Mouse (Mus musculus) stomach, postnatal 0 days (tissue): ENCODE data around the gene Spib.

Experiments used
- CTCF ChIP-seq: IDR thresholded peaks from 2 replicates; pipeline ENCODE4 v1.5.1; 2016; ENCODE audit warnings: antibody characterized with exemption, low read depth, mild to moderate bottlenecking, moderate library complexity
- EP300 ChIP-seq: optimal IDR thresholded peaks from 2 replicates; pipeline ENCODE3; 2016; ENCODE audit warnings: antibody characterized with exemption

DNA sequence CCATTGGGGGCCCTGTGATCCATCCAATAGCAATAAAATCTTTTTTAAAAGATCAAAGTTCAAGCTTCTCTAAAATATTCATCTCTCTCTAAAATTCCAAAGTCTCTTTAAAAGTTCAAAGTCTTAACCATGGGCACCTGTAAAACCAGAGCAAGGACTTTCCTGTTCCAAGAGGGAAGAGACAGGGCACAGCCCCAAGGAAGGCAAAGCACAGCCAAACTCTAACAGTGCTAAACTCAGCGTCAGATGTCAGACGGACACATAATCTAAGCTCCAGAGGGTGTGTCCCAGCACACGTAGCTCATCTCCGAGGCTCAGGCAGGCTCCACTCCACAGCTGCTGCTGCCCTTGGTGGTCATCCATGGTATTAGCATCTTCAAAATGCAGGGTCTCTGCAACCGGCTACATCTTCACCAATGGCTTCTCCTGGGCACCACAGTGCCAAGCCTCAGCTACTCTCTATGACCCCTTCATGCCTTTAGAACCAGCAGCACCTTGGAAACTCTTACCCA lies 44.5 kb upstream of the Spib start:
- TF ChIP-seq CTCF = no peak
- no peak for TF ChIP-seq EP300
